Mouse (Mus musculus) cortical plate, adult 2 months (tissue): ENCODE results near the gene Rpp25l.

Experiments
- CTCF ChIP-seq: fragments of 200-500 bp; IDR thresholded peaks from 2 replicates; pipeline ENCODE4 v1.5.1; 2011; ENCODE audit warnings: mild to moderate bottlenecking, control low read depth, low read length; ENCODE audit not compliant: insufficient read depth; ENCODE audit errors: extremely low read depth
- POLR2A ChIP-seq: fragments of 200-500 bp; IDR thresholded peaks from 2 replicates; pipeline ENCODE4 v1.6.1; 2011; ENCODE audit warnings: mild to moderate bottlenecking, low read length, control low read depth; ENCODE audit not compliant: insufficient read depth; ENCODE audit errors: extremely low read depth

GRCm38 (mm10) chr4:41708192-41708745 lies 5.1 kb downstream of the Rpp25l start:
- TF ChIP-seq CTCF: peak; percentile 15; the same call in 1 of the 2 replicates
- no peak for TF ChIP-seq POLR2A
